Mouse (Mus musculus): ENCODE measurements at regions not wholly inside any gene's neighbourhood (a gene's known extent, or its start where the extent isn't known, plus 50 kb on each side); places are given as distances from the start of the nearest gene placed in this dataset.

- Histone ChIP-seq H3K4me1 (replicated peaks; ENCODE audit: control insufficient read depth, insufficient read depth, low read length) (no peaks in the 10 kb centered on the region), H3K36me3 (ENCODE audit: control insufficient read depth, insufficient read depth, low read length) (peaks cover 80% of the 10 kb centered on the region), H3K27ac (ENCODE audit: control insufficient read depth, insufficient read depth, low read length) (no peak overlapping the region), H3K4me3 (ENCODE audit: control insufficient read depth, insufficient read depth, low read length) (no peak overlapping the region), H3K27me3 (ENCODE audit: control insufficient read depth, insufficient read depth, low read length) (no peaks in the 10 kb centered on the region)
- DNase-seq, result no peak
- TF ChIP-seq CTCF (IDR thresholded peaks at IDR 0.05; ENCODE audit: borderline replicate concordance, control insufficient read depth, extremely low read depth, insufficient read depth, low read length, poor library complexity) (no peak), POLR2A (IDR thresholded peaks at IDR 0.05; ENCODE audit: control insufficient read depth, extremely low read depth, insufficient read depth, low read length, poor library complexity) (no peak)
- 85% methylated on average over 3 of the region's 3 CpGs for WGBS
Measured at GRCm38 (mm10) chr1:137958040-137958439, 217.5 kb downstream of the Ptprc start.

- no peak for DNase-seq
- Histone ChIP-seq H3K36me3 (ENCODE audit: control insufficient read depth, insufficient read depth, low read length) (peaks cover 85% of the 10 kb centered on the region), H3K4me1 (replicated peaks; ENCODE audit: control insufficient read depth, insufficient read depth, low read length) (no peaks in the 10 kb centered on the region), H3K4me3 (ENCODE audit: control insufficient read depth, insufficient read depth, low read length) (no peak overlapping the region), H3K27me3 (ENCODE audit: control insufficient read depth, insufficient read depth, low read length) (no peaks in the 10 kb centered on the region), H3K27ac (ENCODE audit: control insufficient read depth, insufficient read depth, low read length) (no peak overlapping the region)
- WGBS, result 91% methylated on average over 3 of the region's 3 CpGs
- TF ChIP-seq CTCF (IDR thresholded peaks at IDR 0.05; ENCODE audit: borderline replicate concordance, control insufficient read depth, extremely low read depth, insufficient read depth, low read length, poor library complexity) (no peak), POLR2A (IDR thresholded peaks at IDR 0.05; ENCODE audit: control insufficient read depth, extremely low read depth, insufficient read depth, low read length, poor library complexity) (no peak)
Measured at GRCm38 (mm10) chr1:137955993-137956392, 219.5 kb downstream of the Ptprc start.

GRCm38 (mm10) chr1:137955139-137955538 lies 220.4 kb downstream of the Ptprc start:
- Histone ChIP-seq H3K27me3 (ENCODE audit: control insufficient read depth, insufficient read depth, low read length) (no peaks in the 10 kb centered on the region), H3K27ac (ENCODE audit: control insufficient read depth, insufficient read depth, low read length) (no peak overlapping the region), H3K36me3 (ENCODE audit: control insufficient read depth, insufficient read depth, low read length) (peaks cover 85% of the 10 kb centered on the region), H3K4me1 (replicated peaks; ENCODE audit: control insufficient read depth, insufficient read depth, low read length) (no peaks in the 10 kb centered on the region), H3K4me3 (ENCODE audit: control insufficient read depth, insufficient read depth, low read length) (no peak overlapping the region)
- no peak for TF ChIP-seq POLR2A (IDR thresholded peaks at IDR 0.05; ENCODE audit: control insufficient read depth, extremely low read depth, insufficient read depth, low read length, poor library complexity)
- TF ChIP-seq CTCF (IDR thresholded peaks at IDR 0.05; ENCODE audit: borderline replicate concordance, control insufficient read depth, extremely low read depth, insufficient read depth, low read length, poor library complexity), result no peak
- DNase-seq, result no peak
- 95% methylated on average over 2 of the region's 2 CpGs for WGBS

- Histone ChIP-seq H3K36me3 (ENCODE audit: control insufficient read depth, insufficient read depth, low read length) (peaks cover 89% of the 10 kb centered on the region), H3K27me3 (ENCODE audit: control insufficient read depth, insufficient read depth, low read length) (no peaks in the 10 kb centered on the region), H3K4me3 (ENCODE audit: control insufficient read depth, insufficient read depth, low read length) (no peak overlapping the region), H3K27ac (ENCODE audit: control insufficient read depth, insufficient read depth, low read length) (no peak overlapping the region), H3K4me1 (replicated peaks; ENCODE audit: control insufficient read depth, insufficient read depth, low read length) (no peaks in the 10 kb centered on the region)
- WGBS, result 95% methylated on average over 1 of the region's 1 CpGs
- no peak for TF ChIP-seq POLR2A (IDR thresholded peaks at IDR 0.05; ENCODE audit: control insufficient read depth, extremely low read depth, insufficient read depth, low read length, poor library complexity)
- DNase-seq, result no peak
Measured at GRCm38 (mm10) chr1:137953369-137953768, 222.1 kb downstream of the Ptprc start.

GRCm38 (mm10) chr1:137952777-137953176 lies 222.7 kb downstream of the Ptprc start:
- peak overlapping the region; percentile 34; the same call in 1 of the 2 replicates for H3K27ac ChIP-seq (ENCODE audit: control insufficient read depth, insufficient read depth, low read length)
- H3K4me1 ChIP-seq (replicated peaks; ENCODE audit: control insufficient read depth, insufficient read depth, low read length), result no peaks in the 10 kb centered on the region
- 100% methylated on average over 1 of the region's 1 CpGs for WGBS
- no peaks in the 10 kb centered on the region for H3K27me3 ChIP-seq (ENCODE audit: control insufficient read depth, insufficient read depth, low read length)
- DNase-seq, result no peak
- TF ChIP-seq CTCF (IDR thresholded peaks at IDR 0.05; ENCODE audit: borderline replicate concordance, control insufficient read depth, extremely low read depth, insufficient read depth, low read length, poor library complexity) (no peak), POLR2A (IDR thresholded peaks at IDR 0.05; ENCODE audit: control insufficient read depth, extremely low read depth, insufficient read depth, low read length, poor library complexity) (no peak)
- peaks cover 90% of the 10 kb centered on the region for H3K36me3 ChIP-seq (ENCODE audit: control insufficient read depth, insufficient read depth, low read length)
- no peak overlapping the region for H3K4me3 ChIP-seq (ENCODE audit: control insufficient read depth, insufficient read depth, low read length)

- Histone ChIP-seq H3K4me1 (replicated peaks; ENCODE audit: control insufficient read depth, insufficient read depth, low read length) (no peaks in the 10 kb centered on the region), H3K27ac (ENCODE audit: control insufficient read depth, insufficient read depth, low read length) (no peak overlapping the region), H3K27me3 (ENCODE audit: control insufficient read depth, insufficient read depth, low read length) (no peaks in the 10 kb centered on the region), H3K36me3 (ENCODE audit: control insufficient read depth, insufficient read depth, low read length) (peaks cover 82% of the 10 kb centered on the region), H3K4me3 (ENCODE audit: control insufficient read depth, insufficient read depth, low read length) (no peak overlapping the region)
- 74% methylated on average over 1 of the region's 1 CpGs for WGBS
- DNase-seq, result no peak
- TF ChIP-seq CTCF (IDR thresholded peaks at IDR 0.05; ENCODE audit: borderline replicate concordance, control insufficient read depth, extremely low read depth, insufficient read depth, low read length, poor library complexity) (no peak), POLR2A (IDR thresholded peaks at IDR 0.05; ENCODE audit: control insufficient read depth, extremely low read depth, insufficient read depth, low read length, poor library complexity) (no peak)
Measured at GRCm38 (mm10) chr1:137947900-137948299, 227.6 kb downstream of the Ptprc start.

All from thymus, adult 2 months (tissue).